Mouse (Mus musculus) liver, embryonic 16.5 days (tissue): ENCODE measurements around the gene Ranbp3l. TPM values are rescaled to one million over a fixed set of nuclear protein-coding genes. Genes with fewer than 3 reads are reported as not detected.

Source experiments
- polyA plus RNA-seq: library from polyadenylated mRNA; unstranded; fragments of >200 nt; fragmentation: Nextera tagmentation; extraction: Ambion mirVana; gene quantifications from 2 replicates; pipeline ENCODE4 v1.2.1, GENCODE M21; 2015

The Ranbp3l gene
- polyA plus RNA-seq, 1 experiment from 2014 or later = 1.1 TPM

Other genes starting within 250 kb of the Ranbp3l start
- gene Nadk2, start 103.3 kb downstream of the Ranbp3l start, polyA plus RNA-seq = 85.7 and 88.8 TPM in 2 replicates
- 1.9 and 2.0 TPM in 2 replicates for gene Lmbrd2, start 172.6 kb downstream of the Ranbp3l start, polyA plus RNA-seq
- gene Skp2, start 187.5 kb downstream of the Ranbp3l start, polyA plus RNA-seq = 16.5 and 19.3 TPM in 2 replicates